Mouse (Mus musculus) small intestine, adult 2 months (tissue): Measurements from ENCODE around the gene Ier5. TPM values are rescaled to one million over a fixed set of nuclear protein-coding genes. Genes with fewer than 3 reads are reported as not detected.

ENCODE experiments used
- H3K27ac ChIP-seq: fragments of 200-500 bp; 2 replicates; pipeline ENCODE4 v1.5.1; 2012; ENCODE audit warnings: low read depth, low read length, control low read depth, inconsistent platforms; ENCODE audit not compliant: insufficient read depth
- H3K27me3 ChIP-seq: fragments of 200-500 bp; 2 replicates; pipeline ENCODE4 v1.6.1; 2012; ENCODE audit warnings: mild to moderate bottlenecking, moderate library complexity, low read length, inconsistent platforms; ENCODE audit not compliant: control insufficient read depth, insufficient read depth
- H3K36me3 ChIP-seq: fragments of 200-500 bp; 2 replicates; pipeline ENCODE4 v1.6.1; 2012; ENCODE audit warnings: mild to moderate bottlenecking, low read length, control low read depth, inconsistent platforms; ENCODE audit not compliant: control insufficient read depth, insufficient read depth
- H3K4me1 ChIP-seq: fragments of 200-500 bp; 2 replicates; pipeline ENCODE4 v1.6.1; 2012; ENCODE audit warnings: low read length, inconsistent platforms, mixed read lengths; ENCODE audit not compliant: control insufficient read depth, insufficient read depth, insufficient read length
- H3K4me3 ChIP-seq: fragments of 200-500 bp; 2 replicates; pipeline ENCODE4 v1.5.1; 2012; ENCODE audit warnings: low read depth, mild to moderate bottlenecking, control low read depth, inconsistent platforms, low read length, moderate library complexity
- CTCF ChIP-seq: fragments of 200-500 bp; IDR thresholded peaks from 2 replicates; pipeline ENCODE4 v1.5.1; 2012; ENCODE audit warnings: low read depth, mild to moderate bottlenecking, control low read depth, inconsistent platforms, low read length, moderate library complexity, mixed read lengths; ENCODE audit not compliant: insufficient replicate concordance, insufficient read length; ENCODE audit errors: extremely low read depth
- POLR2A ChIP-seq: fragments of 200-500 bp; IDR thresholded peaks from 2 replicates; pipeline ENCODE4 v1.6.1; 2012; ENCODE audit warnings: low read depth, mild to moderate bottlenecking, control low read depth, inconsistent platforms, low read length, moderate library complexity
- WGBS: fragments of 180-500 bp; shearing (Covaris S2); methylation state at CpG from one replicate; pipeline ENCODE4 v1.1.7; 2018; 5-methylcytosine and 5-hydroxymethylcytosine counted together
- polyA plus RNA-seq: library from polyadenylated mRNA; depleted of rRNA; stranded (reverse); fragments of >200 nt; gene quantifications from 2 replicates; pipeline ENCODE4 v1.2.3, GENCODE M21; 2012; rRNA removed

Ier5 gene
- 25.4 and 63.9 TPM in 2 replicates for polyA plus RNA-seq

DNA sequence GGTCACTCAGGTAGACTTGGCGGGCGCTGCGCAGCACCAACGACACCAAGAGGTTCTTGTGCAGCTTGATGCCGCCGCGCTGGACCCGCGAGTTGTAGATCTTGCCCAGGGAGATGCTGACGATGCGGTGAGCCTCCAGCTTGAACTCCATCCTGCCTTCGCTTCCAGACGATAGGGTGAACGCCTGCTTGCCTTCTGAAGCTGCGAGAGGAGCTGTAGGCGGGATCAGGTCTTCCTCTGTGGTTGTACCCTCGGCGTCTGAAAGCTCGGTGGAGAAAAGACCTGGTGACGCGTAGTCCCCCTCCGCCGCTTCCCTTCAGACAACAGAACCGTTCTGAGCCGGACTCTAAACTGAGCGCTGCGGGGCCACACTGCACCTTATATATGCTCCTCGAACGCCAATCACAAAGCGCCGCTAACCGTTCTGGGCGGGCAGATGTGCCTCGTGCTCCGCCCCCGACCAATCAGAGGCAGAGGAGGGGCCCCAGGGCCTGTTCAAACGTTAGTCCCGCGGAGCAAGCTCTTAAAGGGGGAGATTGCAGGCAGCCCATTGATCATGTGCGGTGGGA is at the start of gene Ier5:
Gene Ier5, minus strand, starts transcription at position 357 of the 569 bp plus-strand sequence.
- under 1% methylated on average over 40 of the region's 40 CpGs for WGBS
- Histone ChIP-seq H3K36me3 (0 out of 2 replicates have a peak, but pooled peaks cover 1% of the 10 kb centered on the region), H3K4me1 (peaks cover 3% of the 10 kb centered on the region; the same call in 1 of the 2 replicates), H3K27me3 (no peaks in the 10 kb centered on the region), H3K27ac (peak within 1 kb of the TSS; percentile 89), H3K4me3 (peak within 1 kb of the TSS; percentile 89)
- TF ChIP-seq POLR2A = peak; percentile 100
- no peak for TF ChIP-seq CTCF

DNA sequence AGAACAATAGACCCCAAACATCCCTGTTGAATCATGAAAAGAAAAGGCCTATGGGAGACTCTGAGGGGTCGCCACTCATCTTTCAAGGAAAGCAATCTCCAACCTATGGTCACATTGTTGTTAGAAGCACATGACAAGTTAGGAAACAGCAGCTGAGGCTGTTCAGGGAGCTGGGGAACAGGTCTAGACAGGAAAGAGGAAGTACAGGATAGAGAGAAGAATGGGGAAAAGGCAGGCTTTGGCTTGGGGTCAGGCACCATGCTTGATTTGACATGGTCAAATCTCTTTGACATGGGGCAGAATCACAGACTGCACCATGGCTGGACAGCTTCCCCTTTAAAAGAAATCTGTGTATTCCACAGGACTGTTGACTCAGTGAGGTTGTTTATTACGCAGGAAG is 47.8 kb upstream of the Ier5 start:
- no peak for TF ChIP-seq POLR2A
- TF ChIP-seq CTCF = no peak
- H3K4me1 ChIP-seq = no peaks in the 10 kb centered on the region
- no peaks in the 10 kb centered on the region for H3K27me3 ChIP-seq
- no peak overlapping the region for H3K27ac ChIP-seq
- no peaks in the 10 kb centered on the region for H3K36me3 ChIP-seq
- H3K4me3 ChIP-seq = no peak overlapping the region
- WGBS = 87% methylated on average over 2 of the region's 2 CpGs

GRCm38 (mm10) chr1:155146572-155146980 is 47.1 kb upstream of the Ier5 start, which contains the start of gene Mr1:
Mr1 (minus strand) TSS chr1:155146814.
- TF ChIP-seq CTCF (no peak), POLR2A (no peak)
- 14% methylated on average over 8 of the region's 8 CpGs for WGBS
- Histone ChIP-seq H3K27ac (peak within 1 kb of the TSS; percentile 39), H3K27me3 (no peaks in the 10 kb centered on the region), H3K4me1 (no peaks in the 10 kb centered on the region), H3K36me3 (no peaks in the 10 kb centered on the region), H3K4me3 (peak within 1 kb of the TSS; percentile 53)

DNA sequence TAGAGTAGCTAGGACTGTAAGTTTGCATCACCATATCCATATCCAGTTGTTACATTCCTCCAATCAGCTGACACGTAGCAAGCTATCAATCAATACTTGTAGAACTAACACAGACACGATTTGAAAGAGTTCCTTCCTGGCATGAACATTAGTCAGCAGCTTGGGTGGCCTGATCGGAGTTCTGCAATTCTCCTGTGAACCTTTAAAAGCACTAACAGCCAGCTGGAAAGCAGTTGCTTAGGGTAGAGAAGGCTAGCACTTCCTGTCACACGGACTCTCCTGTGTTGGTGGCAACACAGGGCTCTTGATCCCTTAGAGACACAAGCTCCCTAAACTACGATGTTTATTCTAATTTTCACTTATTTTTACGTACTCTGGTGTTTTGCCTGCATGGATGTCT is 46.2 kb upstream of the Ier5 start:
- no peaks in the 10 kb centered on the region for H3K4me1 ChIP-seq
- no peaks in the 10 kb centered on the region for H3K27me3 ChIP-seq
- no peak overlapping the region; the same call in 1 of the 2 replicates for H3K4me3 ChIP-seq
- TF ChIP-seq CTCF (no peak), POLR2A (no peak)
- H3K36me3 ChIP-seq = no peaks in the 10 kb centered on the region
- H3K27ac ChIP-seq = peak overlapping the region; percentile 39; the same call in 1 of the 2 replicates
- 52% methylated on average over 6 of the region's 6 CpGs for WGBS

- Histone ChIP-seq H3K27me3 (no peaks in the 10 kb centered on the region), H3K36me3 (no peaks in the 10 kb centered on the region), H3K27ac (no peak overlapping the region), H3K4me3 (no peak overlapping the region), H3K4me1 (no peaks in the 10 kb centered on the region)
- 22% methylated on average over 2 of the region's 2 CpGs for WGBS
- no peak for TF ChIP-seq POLR2A
These were observed 40.6 kb upstream of the Ier5 start for GRCm38 (mm10) chr1:155140076-155140475.

- 68% methylated on average over 7 of the region's 7 CpGs for WGBS
- Histone ChIP-seq H3K27ac (no peak overlapping the region), H3K4me1 (no peaks in the 10 kb centered on the region)
These were observed 39.4 kb upstream of the Ier5 start for GRCm38 (mm10) chr1:155138795-155139194.

GRCm38 (mm10) chr1:155134866-155135265 is 35.4 kb upstream of the Ier5 start:
- H3K4me3 ChIP-seq = no peak overlapping the region
- TF ChIP-seq CTCF (no peak), POLR2A (no peak)
- H3K36me3 ChIP-seq = no peaks in the 10 kb centered on the region
- no peaks in the 10 kb centered on the region for H3K4me1 ChIP-seq
- no peak overlapping the region for H3K27ac ChIP-seq
- no peaks in the 10 kb centered on the region for H3K27me3 ChIP-seq
- 79% methylated on average over 8 of the region's 8 CpGs for WGBS

More at GRCm38 (mm10) chr1:155138795-155139194, 39.4 kb upstream of the Ier5 start:
- TF ChIP-seq CTCF (no peak), POLR2A (no peak)
- H3K4me3 ChIP-seq = no peak overlapping the region
- no peaks in the 10 kb centered on the region for H3K36me3 ChIP-seq
- H3K27me3 ChIP-seq = no peaks in the 10 kb centered on the region
